Mouse (Mus musculus) stomach, embryonic 15.5 days (tissue): ENCODE data around the gene Ube2l3. TPM values are rescaled to one million over a fixed set of nuclear protein-coding genes. Genes with fewer than 3 reads are reported as not detected.
"Not testable (repeated sequence)": the region's sequence is repeated elsewhere in the genome, so short reads cannot be mapped to it uniquely, and the experiment has no call there.

Experiments
- ATAC-seq: fragments of 200-750 bp; cut with Nextera tagmentation; 2 replicates; pipeline ENCODE4 v1.8.0; 2017; ENCODE audit warnings: low read depth, moderate number of reproducible peaks, moderate TSS enrichment; ENCODE audit not compliant: insufficient read depth, low FRiP score
- H3K27ac ChIP-seq: fragments of 300-500 bp; sonication (generic); 2 replicates; pipeline ENCODE4 v1.5.1; 2015; ENCODE audit warnings: mild to moderate bottlenecking, inconsistent platforms
- H3K27me3 ChIP-seq: fragments of 300-500 bp; sonication (generic); replicated peaks from 2 replicates; pipeline ENCODE4 v1.6.1; 2015; ENCODE audit warnings: inconsistent platforms
- H3K36me3 ChIP-seq: fragments of 300-500 bp; sonication (generic); 2 replicates; pipeline ENCODE4 v1.6.1; 2015; ENCODE audit warnings: inconsistent platforms
- H3K4me1 ChIP-seq: fragments of 300-500 bp; sonication (generic); 2 replicates; pipeline ENCODE4 v1.6.1; 2015; ENCODE audit warnings: inconsistent platforms
- H3K4me2 ChIP-seq: fragments of 300-500 bp; sonication (generic); 2 replicates; pipeline ENCODE4 v1.6.1; 2015; ENCODE audit warnings: mild to moderate bottlenecking, inconsistent platforms
- H3K4me3 ChIP-seq: fragments of 300-500 bp; sonication (generic); replicated peaks from 2 replicates; pipeline ENCODE4 v1.5.1; 2015; ENCODE audit warnings: inconsistent platforms
- H3K9ac ChIP-seq: fragments of 300-500 bp; sonication (generic); 2 replicates; pipeline ENCODE4 v1.6.1; 2015; ENCODE audit warnings: inconsistent platforms
- H3K9me3 ChIP-seq: fragments of 300-500 bp; sonication (generic); 2 replicates; pipeline ENCODE4 v1.6.1; 2016; ENCODE audit warnings: inconsistent platforms
- WGBS: fragments of 180-500 bp; shearing (Covaris S2); methylation state at CpG from one replicate; pipeline ENCODE4 v1.1.7; 2015; 5-methylcytosine and 5-hydroxymethylcytosine counted together
- polyA plus RNA-seq: library from polyadenylated mRNA; unstranded; fragments of >200 nt; fragmentation: Nextera tagmentation; extraction: Ambion mirVana; gene quantifications from 2 replicates; pipeline ENCODE4 v1.2.1, GENCODE M21; 2015

Ube2l3 gene
- polyA plus RNA-seq, 1 experiment from 2014 or later: 314 TPM

GRCm38 (mm10) chr16:17232794-17233701 is 30.6 kb upstream of the Ube2l3 start, which contains the start of gene Hic2:
Gene Hic2, plus strand, starts transcription at chr16:17233572.
- peak; percentile 94 for ATAC-seq
- WGBS: 2% methylated on average over 54 of the region's 59 CpGs
- H3K4me1 ChIP-seq: peaks cover 25% of the 10 kb centered on the region
- H3K9me3 ChIP-seq: no peaks in the 10 kb centered on the region
- peak within 1 kb of the TSS; percentile 83 for H3K4me2 ChIP-seq
- no peaks in the 10 kb centered on the region for H3K27me3 ChIP-seq
- peak within 1 kb of the TSS; percentile 83 for H3K9ac ChIP-seq
- H3K36me3 ChIP-seq: no peaks in the 10 kb centered on the region
- peak within 1 kb of the TSS; percentile 95 for H3K4me3 ChIP-seq
- peak within 1 kb of the TSS; percentile 91 for H3K27ac ChIP-seq

GRCm38 (mm10) chr16:17231523-17231922 is 29.1 kb upstream of the Ube2l3 start:
- not testable (repeated sequence) for H3K4me3 ChIP-seq

GRCm38 (mm10) chr16:17226496-17226895 is 24.0 kb upstream of the Ube2l3 start:
- H3K4me3 ChIP-seq: no peak overlapping the region
- no peak overlapping the region for H3K9ac ChIP-seq
- no peaks in the 10 kb centered on the region for H3K27me3 ChIP-seq
- H3K27ac ChIP-seq: no peak overlapping the region
- no peak overlapping the region for H3K4me2 ChIP-seq
- no peaks in the 10 kb centered on the region for H3K4me1 ChIP-seq
- H3K9me3 ChIP-seq: no peaks in the 10 kb centered on the region
- H3K36me3 ChIP-seq: no peaks in the 10 kb centered on the region
- ATAC-seq: no peak

More at GRCm38 (mm10) chr16:17231523-17231922, 29.1 kb upstream of the Ube2l3 start:
- not testable (repeated sequence) for H3K27me3 ChIP-seq, H3K9ac ChIP-seq, H3K9me3 ChIP-seq, H3K27ac ChIP-seq, H3K36me3 ChIP-seq, ATAC-seq, H3K4me2 ChIP-seq
- peaks cover 25% of the 10 kb centered on the region for H3K4me1 ChIP-seq
- 93% methylated on average over 2 of the region's 2 CpGs for WGBS

- no peak overlapping the region; the same call in 1 of the 2 replicates for H3K27ac ChIP-seq
- ATAC-seq: no peak
Observed at GRCm38 (mm10) chr16:17225584-17225983, 23.1 kb upstream of the Ube2l3 start.

GRCm38 (mm10) chr16:17222197-17222596 is 19.7 kb upstream of the Ube2l3 start:
- peak; percentile 100 for ATAC-seq
- no peaks in the 10 kb centered on the region for H3K4me1 ChIP-seq
- no peak overlapping the region for H3K4me2 ChIP-seq
- WGBS: 29% methylated on average over 25 of the region's 25 CpGs
- H3K9me3 ChIP-seq: no peaks in the 10 kb centered on the region
- no peaks in the 10 kb centered on the region for H3K36me3 ChIP-seq
- H3K27ac ChIP-seq: no peak overlapping the region
- H3K4me3 ChIP-seq: no peak overlapping the region
- no peak overlapping the region for H3K9ac ChIP-seq
- no peaks in the 10 kb centered on the region for H3K27me3 ChIP-seq

More at GRCm38 (mm10) chr16:17225584-17225983, 23.1 kb upstream of the Ube2l3 start:
- no peaks in the 10 kb centered on the region for H3K27me3 ChIP-seq
- H3K9me3 ChIP-seq: no peaks in the 10 kb centered on the region
- no peak overlapping the region for H3K4me2 ChIP-seq
- H3K36me3 ChIP-seq: no peaks in the 10 kb centered on the region
- no peak overlapping the region for H3K9ac ChIP-seq
- no peaks in the 10 kb centered on the region for H3K4me1 ChIP-seq
- H3K4me3 ChIP-seq: no peak overlapping the region
- 73% methylated on average over 5 of the region's 5 CpGs for WGBS

- H3K9me3 ChIP-seq: no peaks in the 10 kb centered on the region
- 21% methylated on average over 7 of the region's 7 CpGs for WGBS
- ATAC-seq: no peak
- peak overlapping the region; percentile 57 for H3K27ac ChIP-seq
- no peak overlapping the region for H3K9ac ChIP-seq
- no peaks in the 10 kb centered on the region for H3K27me3 ChIP-seq
- H3K4me2 ChIP-seq: no peak overlapping the region
- H3K36me3 ChIP-seq: no peaks in the 10 kb centered on the region
- H3K4me3 ChIP-seq: no peak overlapping the region
- H3K4me1 ChIP-seq: no peaks in the 10 kb centered on the region
Observed at GRCm38 (mm10) chr16:17220127-17220733, 17.8 kb upstream of the Ube2l3 start.

- no peak overlapping the region for H3K9ac ChIP-seq
- ATAC-seq: no peak
- no peak overlapping the region for H3K27ac ChIP-seq
- WGBS: 44% methylated on average over 8 of the region's 8 CpGs
- no peaks in the 10 kb centered on the region for H3K4me1 ChIP-seq
- H3K4me3 ChIP-seq: no peak overlapping the region
- H3K4me2 ChIP-seq: no peak overlapping the region
- H3K27me3 ChIP-seq: no peaks in the 10 kb centered on the region
- no peaks in the 10 kb centered on the region for H3K36me3 ChIP-seq
- H3K9me3 ChIP-seq: no peaks in the 10 kb centered on the region
Observed at GRCm38 (mm10) chr16:17216934-17217633, 14.6 kb upstream of the Ube2l3 start.

GRCm38 (mm10) chr16:17209981-17210838 is 7.8 kb upstream of the Ube2l3 start:
- no peak overlapping the region for H3K27ac ChIP-seq
- peak overlapping the region; percentile 100 for H3K4me2 ChIP-seq
- no peaks in the 10 kb centered on the region for H3K36me3 ChIP-seq
- peak overlapping the region; percentile 62 for H3K4me3 ChIP-seq
- 8% methylated on average over 48 of the region's 48 CpGs for WGBS
- no peaks in the 10 kb centered on the region for H3K9me3 ChIP-seq
- ATAC-seq: peak; percentile 84
- 0 out of 2 replicates have a peak overlapping the region, but pooled peaks have one; percentile 16 for H3K9ac ChIP-seq
- H3K27me3 ChIP-seq: peaks cover 18% of the 10 kb centered on the region
- H3K4me1 ChIP-seq: peaks cover 24% of the 10 kb centered on the region

GRCm38 (mm10) chr16:17209404-17209960 is 7.0 kb upstream of the Ube2l3 start:
- Histone ChIP-seq H3K36me3 (no peaks in the 10 kb centered on the region), H3K4me2 (peak overlapping the region; percentile 100), H3K4me1 (peaks cover 24% of the 10 kb centered on the region), H3K9me3 (no peaks in the 10 kb centered on the region), H3K4me3 (peak overlapping the region; percentile 62), H3K9ac (0 out of 2 replicates have a peak overlapping the region, but pooled peaks have one; percentile 16), H3K27ac (no peak overlapping the region), H3K27me3 (peaks cover 18% of the 10 kb centered on the region)
- WGBS: 2% methylated on average over 37 of the region's 37 CpGs
- no peak; the same call in 1 of the 2 replicates for ATAC-seq

GRCm38 (mm10) chr16:17208389-17209361 is 6.2 kb upstream of the Ube2l3 start, which contains the start of gene Rimbp3:
Gene Rimbp3, plus strand, starts transcription at chr16:17208603.
- Histone ChIP-seq H3K4me1 (peaks cover 24% of the 10 kb centered on the region), H3K27ac (peak within 1 kb of the TSS; percentile 44), H3K27me3 (peaks cover 18% of the 10 kb centered on the region), H3K4me3 (peak within 1 kb of the TSS; percentile 62), H3K4me2 (peak within 1 kb of the TSS; percentile 100), H3K9me3 (no peaks in the 10 kb centered on the region), H3K9ac (peak within 1 kb of the TSS; percentile 35), H3K36me3 (no peaks in the 10 kb centered on the region)
- under 1% methylated on average over 85 of the region's 85 CpGs for WGBS
- ATAC-seq: peak; percentile 57
